Mouse (Mus musculus) G1E (cell line): ENCODE measurements around the gene Irf5.

Experiments
- CTCF ChIP-seq: IDR thresholded peaks from 2 replicates; pipeline ENCODE4 v1.5.1; 2012; ENCODE audit warnings: low read depth, low read length, inconsistent platforms, mixed read lengths
- GATA1 ChIP-seq: IDR thresholded peaks from 2 replicates; pipeline ENCODE4 v1.6.1; 2012; ENCODE audit warnings: borderline replicate concordance, low read length, inconsistent platforms, mixed read lengths
- GATA2 ChIP-seq: IDR thresholded peaks from 2 replicates; pipeline ENCODE4 v1.6.1; 2012; ENCODE audit warnings: low read depth, low read length, inconsistent platforms, borderline replicate concordance
- POLR2AphosphoS5 ChIP-seq: IDR thresholded peaks from 2 replicates; pipeline ENCODE4 v1.6.1; 2012; ENCODE audit warnings: low read depth, low read length, inconsistent platforms; ENCODE audit not compliant: insufficient replicate concordance
- TAL1 ChIP-seq: conservative IDR thresholded peaks from 2 replicates; pipeline ENCODE4 v1.6.1; 2012; ENCODE audit warnings: low read depth, low read length, inconsistent platforms, mixed read lengths

DNA sequence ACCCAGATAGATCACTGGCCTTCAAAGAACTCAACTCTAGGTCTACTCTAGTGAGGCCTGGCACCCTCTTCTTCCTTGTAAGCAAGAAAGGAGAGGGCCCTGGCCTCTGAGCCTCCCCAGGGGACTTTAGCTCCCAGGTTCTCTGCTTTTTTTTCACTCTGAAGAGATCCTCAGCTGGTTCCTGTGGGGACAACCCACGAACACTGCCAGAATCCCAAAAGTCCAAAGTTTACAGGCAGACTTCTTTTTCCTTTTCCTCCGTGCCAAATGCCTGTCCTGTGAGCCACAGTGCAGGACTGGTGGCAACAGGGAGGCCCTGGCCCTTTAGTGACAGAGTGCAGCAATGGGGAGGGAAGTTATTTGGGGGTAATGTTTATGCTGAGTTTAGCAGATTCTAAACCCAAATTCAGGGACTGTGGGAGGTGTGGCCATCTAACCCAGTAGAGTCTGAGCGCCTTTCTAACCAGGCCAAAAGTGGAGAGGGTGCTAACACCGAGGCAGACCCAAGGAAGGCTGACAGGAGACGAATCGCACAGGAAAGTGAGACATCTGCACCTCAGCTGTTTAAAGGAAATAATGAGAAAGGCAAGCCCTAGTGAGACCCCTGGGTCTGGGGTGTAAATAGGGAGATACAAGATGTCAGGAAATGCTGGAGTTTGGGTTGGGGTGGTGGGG is 3.7 kb upstream of the Irf5 start:
- TF ChIP-seq GATA2: no peak
- no peak for TF ChIP-seq CTCF
- no peak for TF ChIP-seq GATA1
- no peak for TF ChIP-seq TAL1
- no peak for TF ChIP-seq POLR2AphosphoS5
